In the genomic region with DNA sequence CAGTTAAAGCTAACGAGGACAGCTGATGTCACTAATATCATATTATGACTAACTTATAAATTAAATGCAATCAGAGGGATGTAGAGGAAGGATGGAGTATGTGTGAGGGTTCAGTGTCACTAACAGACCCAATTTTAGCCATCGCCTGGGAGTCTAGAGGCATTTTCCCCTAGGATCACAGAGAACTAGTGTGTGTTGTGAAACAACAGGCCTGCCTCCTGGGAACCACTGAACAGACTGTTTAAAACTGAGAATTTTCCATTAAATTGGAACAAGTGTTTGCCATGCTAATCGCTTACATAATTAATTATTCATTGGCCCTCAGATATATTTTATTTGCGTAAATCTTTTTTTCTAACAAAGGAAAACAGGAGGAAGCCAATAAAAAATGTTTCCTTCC, we compare ENCODE assay signal across 17 mouse cellular contexts.
"Had no signal": no experiment of that assay in that cellular context is flagged by ENCODE, and none has a peak within 500 bp of the region (broad histone marks: within the 10 kb centered on the region; RNA-seq: fewer than 3 reads in every experiment).

No protein-coding gene starts in this region.

- H3K4me3 ChIP-seq: lung, embryonic 15.5 days; megakaryocyte, embryonic 14.5 days; midbrain, embryonic 13.5 days; midbrain, embryonic 15.5 days; neural tube, embryonic 12.5 days; stomach, embryonic 15.5 days had no signal

- DNase-seq: lung, adult 2 months; lung, postnatal 14 days; lung, postnatal 36 days; right cerebral cortex, postnatal 14 days; thymus, adult 2 months; thymus, postnatal 25 days; thymus, postnatal 4 days had no signal

- H3K27me3 ChIP-seq: lung, embryonic 15.5 days; midbrain, embryonic 13.5 days; midbrain, embryonic 15.5 days; stomach, embryonic 15.5 days had no signal

- H3K27ac ChIP-seq: lung, embryonic 15.5 days; macrophage; midbrain, embryonic 13.5 days; midbrain, embryonic 15.5 days; neural tube, embryonic 12.5 days; stomach, embryonic 15.5 days; stomach, postnatal 0 days had no signal

- H3K4me2 ChIP-seq: lung, embryonic 15.5 days; midbrain, embryonic 11.5 days; midbrain, embryonic 13.5 days; midbrain, embryonic 15.5 days; neural tube, embryonic 12.5 days; stomach, embryonic 15.5 days had no signal

- H3K4me1 ChIP-seq: midbrain, embryonic 15.5 days had no signal

- H3K36me3 ChIP-seq: lung, embryonic 15.5 days; midbrain, embryonic 13.5 days; midbrain, embryonic 15.5 days; neural tube, embryonic 12.5 days; stomach, embryonic 15.5 days had no signal

- H3K9me3 ChIP-seq: lung, embryonic 15.5 days; midbrain, embryonic 13.5 days; midbrain, embryonic 15.5 days; neural tube, embryonic 12.5 days; stomach, embryonic 15.5 days had no signal

- ATAC-seq: lung, postnatal 0 days; midbrain, embryonic 13.5 days; midbrain, embryonic 15.5 days had no signal

- H3K9ac ChIP-seq: lung, embryonic 15.5 days; midbrain, embryonic 13.5 days; midbrain, embryonic 15.5 days; neural tube, embryonic 12.5 days; stomach, embryonic 15.5 days had no signal
